Mouse (Mus musculus): ENCODE measurements around the gene Ralgapa2.

DNA sequence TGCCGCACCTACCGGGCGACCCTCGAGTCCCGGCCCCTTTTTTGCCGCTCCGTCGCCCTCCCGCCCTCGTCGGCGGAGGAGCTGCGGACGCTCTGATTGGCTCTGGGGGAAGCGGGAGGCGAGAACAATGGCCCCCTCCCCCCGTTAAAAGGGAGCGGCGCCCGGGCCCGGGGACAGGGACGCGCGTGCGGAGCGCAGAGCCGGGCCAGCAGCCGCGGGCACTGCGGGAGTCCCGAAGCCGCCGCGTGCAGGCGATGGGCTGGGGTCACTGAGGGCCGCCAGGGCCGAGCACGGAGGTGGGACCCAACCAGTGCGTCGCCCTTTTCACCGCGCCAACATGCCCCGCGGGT, 290.2 kb downstream of the Ralgapa2 start:
- TF ChIP-seq CTCF (IDR thresholded peaks at IDR 0.05; ENCODE audit: borderline replicate concordance, insufficient read depth, low read length): no peak
- no peak for TF ChIP-seq POLR2A (IDR thresholded peaks at IDR 0.05; ENCODE audit: low read depth, low read length)
